Mouse (Mus musculus) ES-E14 (cell line): Measurements from ENCODE around the gene Rad54l.

Experiments
- CHD2 ChIP-seq: IDR thresholded peaks from 2 replicates; pipeline ENCODE4 v1.6.1; 2014; ENCODE audit warnings: mild to moderate bottlenecking, low read depth, low read length, inconsistent platforms
- HCFC1 ChIP-seq: IDR thresholded peaks from 2 replicates; pipeline ENCODE4 v1.6.1; 2012; ENCODE audit warnings: low read length, inconsistent platforms, borderline replicate concordance; ENCODE audit not compliant: insufficient read depth
- MAFK ChIP-seq: IDR thresholded peaks from 2 replicates; pipeline ENCODE4 v1.6.1; 2014; ENCODE audit warnings: mild to moderate bottlenecking, low read depth, low read length, inconsistent platforms; ENCODE audit not compliant: insufficient read depth
- ZC3H11A ChIP-seq: IDR thresholded peaks from 2 replicates; pipeline ENCODE4 v1.6.1; 2012; ENCODE audit warnings: low read depth, mild to moderate bottlenecking, inconsistent platforms, low read length, borderline replicate concordance
- ZNF384 ChIP-seq: IDR thresholded peaks from 2 replicates; pipeline ENCODE4 v1.6.1; 2012; ENCODE audit warnings: low read depth, low read length, inconsistent platforms

- no peak for TF ChIP-seq CHD2
- TF ChIP-seq MAFK = no peak
- no peak for TF ChIP-seq HCFC1
- TF ChIP-seq ZNF384 = no peak
- no peak for TF ChIP-seq ZC3H11A
Observed at GRCm38 (mm10) chr4:116137421-116137996, 14.0 kb upstream of the Rad54l start.
